19 mouse cellular contexts compared by ENCODE assay signal in the genomic region with DNA sequence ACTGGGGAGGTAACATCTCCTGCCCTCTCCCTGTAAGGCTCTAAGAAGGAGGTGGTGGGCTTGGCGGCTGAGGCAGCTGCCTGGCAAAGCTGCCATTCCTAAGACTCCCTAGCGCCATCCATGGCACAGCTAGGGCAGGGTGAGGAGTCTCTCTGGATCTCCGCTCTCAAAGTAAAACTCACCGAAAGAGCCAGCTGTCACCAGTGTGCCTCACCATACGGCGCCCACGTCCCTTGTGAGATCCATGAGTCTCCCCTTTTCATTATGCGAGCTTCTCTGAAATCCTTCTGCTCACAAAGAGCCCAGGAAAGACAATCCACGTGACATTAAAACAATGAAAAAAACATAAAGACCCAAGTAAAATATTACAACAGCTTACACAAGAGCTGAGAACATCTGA. TPM values are rescaled to one million over a fixed set of nuclear protein-coding genes. Genes with fewer than 3 reads are reported as not detected.
DNase-seq lines count a peak whose midpoint lies in the region; ATAC-seq and TF ChIP-seq lines count a peak whose summit lies in the region.
"Had no signal": no experiment of that assay in that cellular context is flagged by ENCODE, and none has a peak within 500 bp of the region (broad histone marks: within the 10 kb centered on the region; RNA-seq: fewer than 3 reads in every experiment).

No protein-coding gene starts in this region.

- no peak overlapping the region for H3K9ac ChIP-seq in hindbrain, embryonic 13.5 days
- H3K9ac ChIP-seq in hindbrain, embryonic 12.5 days, result no peak overlapping the region
- no peak overlapping the region for H3K9ac ChIP-seq in midbrain, embryonic 14.5 days (replicated peaks; ENCODE audit: low read length)
- no peak overlapping the region for H3K9ac ChIP-seq in midbrain, embryonic 16.5 days (ENCODE audit: low read depth, low read length)
- H3K9ac ChIP-seq: heart, embryonic 13.5 days had no signal

- no peak overlapping the region for H3K4me2 ChIP-seq in hindbrain, embryonic 13.5 days
- H3K4me2 ChIP-seq in hindbrain, embryonic 12.5 days (replicated peaks), result no peak overlapping the region
- H3K4me2 ChIP-seq in midbrain, embryonic 14.5 days (ENCODE audit: low read length), result no peak overlapping the region
- H3K4me2 ChIP-seq in midbrain, embryonic 16.5 days (ENCODE audit: low read length), result no peak overlapping the region
- H3K4me2 ChIP-seq: heart, embryonic 13.5 days had no signal

- no peaks in the 10 kb centered on the region for H3K9me3 ChIP-seq in hindbrain, embryonic 13.5 days
- no peaks in the 10 kb centered on the region for H3K9me3 ChIP-seq in hindbrain, embryonic 12.5 days (replicated peaks)
- H3K9me3 ChIP-seq in midbrain, embryonic 14.5 days (ENCODE audit: control insufficient read depth, low read length), result no peaks in the 10 kb centered on the region
- no peaks in the 10 kb centered on the region for H3K9me3 ChIP-seq in midbrain, embryonic 16.5 days (replicated peaks; ENCODE audit: control insufficient read depth, low read length, poor library complexity, severe bottlenecking)
- H3K9me3 ChIP-seq in heart, embryonic 10.5 days, result no peaks in the 10 kb centered on the region
- H3K9me3 ChIP-seq: G1E; heart, embryonic 13.5 days had no signal

- DNase-seq in midbrain, embryonic 14.5 days, result no peak
- DNase-seq in layer of hippocampus, adult 2 months (ENCODE audit: low spot score in 2 of 2), result peak; percentile 58 to 78
- DNase-seq in left cerebral cortex, postnatal 25 days (ENCODE audit: low spot score in 2 of 2), result peak; percentile 51 to 75
- no peak for DNase-seq in heart, embryonic 10.5 days (ENCODE audit: low spot score)
- DNase-seq in cerebellum, adult 18-20 months, result no peak
- DNase-seq: cerebellum, adult 11 months; cerebellum, postnatal 25 days; kidney, adult 2 months; kidney, postnatal 14 days; lung, adult 18-20 months; thymus, adult 18-20 months had no signal

- H3K36me3 ChIP-seq in hindbrain, embryonic 13.5 days, result peaks cover 87% of the 10 kb centered on the region
- peaks cover 81% of the 10 kb centered on the region for H3K36me3 ChIP-seq in hindbrain, embryonic 12.5 days
- H3K36me3 ChIP-seq in midbrain, embryonic 14.5 days (ENCODE audit: control insufficient read depth, insufficient read depth, low read length), result peaks cover 84% of the 10 kb centered on the region
- H3K36me3 ChIP-seq in midbrain, embryonic 16.5 days (ENCODE audit: control insufficient read depth, insufficient read depth, low read length), result peaks cover 32% of the 10 kb centered on the region
- H3K36me3 ChIP-seq in heart, embryonic 10.5 days, result peaks cover 82% of the 10 kb centered on the region

- no peak overlapping the region for H3K4me3 ChIP-seq in hindbrain, embryonic 13.5 days
- no peak overlapping the region for H3K4me3 ChIP-seq in hindbrain, embryonic 12.5 days
- H3K4me3 ChIP-seq in midbrain, embryonic 14.5 days (replicated peaks; ENCODE audit: low read depth, low read length), result no peak overlapping the region
- H3K4me3 ChIP-seq in midbrain, embryonic 16.5 days (ENCODE audit: low read depth, low read length), result no peak overlapping the region
- H3K4me3 ChIP-seq in layer of hippocampus, adult 2 months, result no peak overlapping the region
- no peak overlapping the region for H3K4me3 ChIP-seq in heart, embryonic 10.5 days
- H3K4me3 ChIP-seq: heart, embryonic 13.5 days had no signal

- intact Hi-C loops in left cerebral cortex, postnatal 25 days (cut with DNase I), result loop anchor here (2.0 to 10.0 kb wide), 2 partner anchors 46 to 102 kb away; no protein-coding TSS in a partner anchor

- no peaks in the 10 kb centered on the region for H3K4me1 ChIP-seq in hindbrain, embryonic 13.5 days (replicated peaks)
- H3K4me1 ChIP-seq in hindbrain, embryonic 12.5 days, result 0 out of 2 replicates have a peak, but pooled peaks cover 3% of the 10 kb centered on the region
- H3K4me1 ChIP-seq in midbrain, embryonic 14.5 days (ENCODE audit: control insufficient read depth, insufficient read depth, low read length), result no peaks in the 10 kb centered on the region
- H3K4me1 ChIP-seq in midbrain, embryonic 16.5 days (ENCODE audit: control insufficient read depth, insufficient read depth, low read length), result no peaks in the 10 kb centered on the region
- H3K4me1 ChIP-seq in heart, embryonic 10.5 days, result peaks cover 19% of the 10 kb centered on the region

- peak overlapping the region; percentile 55 for H3K27ac ChIP-seq in hindbrain, embryonic 13.5 days
- no peak overlapping the region for H3K27ac ChIP-seq in hindbrain, embryonic 12.5 days
- H3K27ac ChIP-seq in midbrain, embryonic 14.5 days (replicated peaks; ENCODE audit: low read depth, low read length), result 0 out of 2 replicates have a peak overlapping the region, but pooled peaks have one; percentile 13
- no peak overlapping the region for H3K27ac ChIP-seq in midbrain, embryonic 16.5 days (ENCODE audit: low read length)
- H3K27ac ChIP-seq in layer of hippocampus, adult 2 months, result peak overlapping the region; percentile 71
- H3K27ac ChIP-seq in heart, embryonic 10.5 days, result no peak overlapping the region
- H3K27ac ChIP-seq: heart, embryonic 13.5 days had no signal

- WGBS in hindbrain, embryonic 13.5 days, result 67% methylated on average over 9 of the region's 9 CpGs
- 82% methylated on average over 9 of the region's 9 CpGs for WGBS in hindbrain, embryonic 12.5 days
- WGBS in midbrain, embryonic 14.5 days, result 64% methylated on average over 9 of the region's 9 CpGs
- 70% methylated on average over 9 of the region's 9 CpGs for WGBS in midbrain, embryonic 16.5 days
- 91% methylated on average over 9 of the region's 9 CpGs for WGBS in heart, embryonic 10.5 days

- 0 out of 2 replicates have a peak, but pooled peaks have one; percentile 8 for TF ChIP-seq CTCF in layer of hippocampus, adult 2 months (conservative IDR thresholded peaks at IDR 0.05)

- ATAC-seq in hindbrain, embryonic 13.5 days (ENCODE audit: low FRiP score), result no peak
- no peak for ATAC-seq in hindbrain, embryonic 12.5 days (ENCODE audit: low FRiP score)
- no peak for ATAC-seq in midbrain, embryonic 14.5 days (ENCODE audit: low FRiP score, low TSS enrichment)
- ATAC-seq in midbrain, embryonic 16.5 days, result no peak

- H3K27me3 ChIP-seq in hindbrain, embryonic 13.5 days, result no peaks in the 10 kb centered on the region
- H3K27me3 ChIP-seq in hindbrain, embryonic 12.5 days, result no peaks in the 10 kb centered on the region
- no peaks in the 10 kb centered on the region for H3K27me3 ChIP-seq in midbrain, embryonic 14.5 days (ENCODE audit: control insufficient read depth, insufficient read depth, low read length)
- H3K27me3 ChIP-seq in midbrain, embryonic 16.5 days (ENCODE audit: control insufficient read depth, insufficient read depth, low read depth, low read length), result no peaks in the 10 kb centered on the region
- H3K27me3 ChIP-seq in heart, embryonic 10.5 days (ENCODE audit: insufficient read depth, poor library complexity, severe bottlenecking), result no peaks in the 10 kb centered on the region
- H3K27me3 ChIP-seq: heart, embryonic 13.5 days had no signal

RNA-seq across cellular contexts. Expression of a gene that starts 33.7 kb away (rescaled TPM):
- polyA plus RNA-seq in hindbrain, embryonic 13.5 days (2015; fragmentation: Nextera tagmentation; extraction: Ambion mirVana), result 8.9 and 11.2 TPM in 2 replicates
- polyA plus RNA-seq in hindbrain, embryonic 12.5 days (2016; fragmentation: Nextera tagmentation; extraction: Ambion mirVana), result 4.1 and 4.8 TPM in 2 replicates
- polyA plus RNA-seq in midbrain, embryonic 14.5 days (2014; fragmentation: Nextera tagmentation; extraction: Ambion mirVana), result 12.9 and 25.5 TPM in 2 replicates
- 15.6 and 22.9 TPM in 2 replicates for polyA plus RNA-seq in midbrain, embryonic 16.5 days (2015; fragmentation: Nextera tagmentation; extraction: Ambion mirVana)
- 10 to 100 TPM; 52.1 to 59.8 TPM for total RNA-seq in layer of hippocampus, adult 2 months (2021)
- 10 to 100 TPM; 87.5 to 89.3 TPM for total RNA-seq in left cerebral cortex, postnatal 25 days (2021)
- polyA plus RNA-seq in heart, embryonic 10.5 days (2016; fragmentation: Nextera tagmentation; extraction: Ambion mirVana), result 0.50 and 1.5 TPM in 2 replicates
- total RNA-seq: G1E; hematopoietic stem cell, adult 5-6 weeks; liver, adult 2 months; megakaryocyte-erythroid progenitor cell, adult 5-6 weeks had no signal
- polyA plus RNA-seq: G1E; liver, adult 2 months had no signal

RNA-seq across cellular contexts. Expression of a gene that starts 59.5 kb away (rescaled TPM):
- 0.05 and 0.14 TPM in 2 replicates for polyA plus RNA-seq in hindbrain, embryonic 13.5 days (2015; fragmentation: Nextera tagmentation; extraction: Ambion mirVana)
- polyA plus RNA-seq in hindbrain, embryonic 12.5 days (2016; fragmentation: Nextera tagmentation; extraction: Ambion mirVana), result 0.18 and 0.28 TPM in 2 replicates
- polyA plus RNA-seq in midbrain, embryonic 14.5 days (2014; fragmentation: Nextera tagmentation; extraction: Ambion mirVana), result 0.12 and 0.18 TPM in 2 replicates
- not detected in 2 replicates for polyA plus RNA-seq in midbrain, embryonic 16.5 days (2015; fragmentation: Nextera tagmentation; extraction: Ambion mirVana)
- total RNA-seq in layer of hippocampus, adult 2 months (2021), result 1 to 10 TPM; 1.0 to 1.2 TPM
- under 1 TPM; 0.50 to 0.99 TPM for total RNA-seq in left cerebral cortex, postnatal 25 days (2021)
- polyA plus RNA-seq in heart, embryonic 10.5 days (2016; fragmentation: Nextera tagmentation; extraction: Ambion mirVana), result 0.10 TPM in 1 of 2 replicates, not detected in the other
- total RNA-seq: liver, adult 2 months; megakaryocyte-erythroid progenitor cell, adult 5-6 weeks had no signal
- polyA plus RNA-seq: liver, adult 2 months had no signal

Comparison
In these comparisons a context has a peak if more than half of its experiments do, and no peak if none do; other contexts are left out.
1. H3K27ac ChIP-seq: peak in hindbrain, embryonic 13.5 days (single experiment), midbrain, embryonic 14.5 days (single experiment) and layer of hippocampus, adult 2 months (single experiment); none in hindbrain, embryonic 12.5 days (single experiment), midbrain, embryonic 16.5 days (single experiment) and heart, embryonic 10.5 days (single experiment).
2. DNase-seq: peak in layer of hippocampus, adult 2 months (2 of 2) and left cerebral cortex, postnatal 25 days (2 of 2); none in midbrain, embryonic 14.5 days (single experiment), heart, embryonic 10.5 days (single experiment) and cerebellum, adult 18-20 months (0 of 2).